Mouse (Mus musculus): ENCODE data around the gene 2510039O18Rik. TPM values are rescaled to one million over a fixed set of nuclear protein-coding genes. Genes with fewer than 3 reads are reported as not detected.

Gene 2510039O18Rik
- total and polyA plus RNA-seq, 3 experiments = 31.5 to 84.6 (median 33.5) TPM

DNA sequence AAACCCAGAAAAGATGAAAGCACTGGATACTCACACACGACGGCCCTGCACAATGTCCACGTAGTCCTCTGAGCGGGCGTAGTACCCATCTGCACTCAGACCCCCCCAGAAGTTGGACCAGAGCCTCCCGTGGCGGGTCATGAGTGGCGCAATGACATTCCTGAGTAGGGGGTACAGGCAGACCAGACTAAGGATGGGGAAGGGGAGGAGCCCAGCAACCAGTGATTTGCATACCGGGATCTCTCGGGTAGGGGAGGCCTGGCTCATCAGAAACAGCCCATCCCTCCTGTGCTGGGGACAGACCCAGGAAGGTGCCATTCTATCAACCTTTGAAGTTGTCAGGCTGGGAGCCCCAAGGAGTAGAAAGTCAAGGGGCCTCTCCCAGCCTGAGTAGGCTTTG is 19.7 kb upstream of the 2510039O18Rik start:
- H3K4me3 ChIP-seq (ENCODE audit: low read depth, low read length) = no peak overlapping the region

GRCm38 (mm10) chr4:147922341-147922740 is 18.4 kb upstream of the 2510039O18Rik start:
- H3K36me3 ChIP-seq (replicated peaks) = no peaks in the 10 kb centered on the region
- peaks cover 5% of the 10 kb centered on the region; the same call in 1 of the 2 replicates for H3K4me1 ChIP-seq (ENCODE audit: insufficient read depth, low read depth, low read length)
- H3K4me3 ChIP-seq (ENCODE audit: low read depth, low read length) = no peak overlapping the region
- ATAC-seq (ENCODE audit: extremely low read depth, insufficient number of reproducible peaks, low FRiP score, poor library complexity, severe bottlenecking) (no peak), DNase-seq (ENCODE audit: low spot score) (no peak)
- TF ChIP-seq POLR2AphosphoS5 (IDR thresholded peaks at IDR 0.05; ENCODE audit: insufficient replicate concordance, low read depth, low read length) = no peak
- no peak for TF ChIP-seq TAL1 (conservative IDR thresholded peaks at IDR 0.05; ENCODE audit: low read depth, low read length)
- TF ChIP-seq CTCF (IDR thresholded peaks at IDR 0.05; ENCODE audit: low read depth, low read length) = no peak
- no peak for TF ChIP-seq GATA2 (IDR thresholded peaks at IDR 0.05; ENCODE audit: borderline replicate concordance, low read depth, low read length)
- no peak for TF ChIP-seq GATA1 (IDR thresholded peaks at IDR 0.05; ENCODE audit: borderline replicate concordance, low read length)
- peaks cover 7% of the 10 kb centered on the region; the same call in 1 of the 2 replicates for H3K27me3 ChIP-seq (ENCODE audit: insufficient read depth, low read length)
- no peaks in the 10 kb centered on the region; the same call in 1 of the 2 replicates for H3K9me3 ChIP-seq (replicated peaks)

More for the DNA sequence above, 19.7 kb upstream of the 2510039O18Rik start:
- no peak for TF ChIP-seq POLR2AphosphoS5 (IDR thresholded peaks at IDR 0.05; ENCODE audit: insufficient replicate concordance, low read depth, low read length)
- no peak for TF ChIP-seq CTCF (IDR thresholded peaks at IDR 0.05; ENCODE audit: low read depth, low read length)
- no peak for TF ChIP-seq TAL1 (conservative IDR thresholded peaks at IDR 0.05; ENCODE audit: low read depth, low read length)
- TF ChIP-seq GATA1 (IDR thresholded peaks at IDR 0.05; ENCODE audit: borderline replicate concordance, low read length) = no peak
- TF ChIP-seq GATA2 (IDR thresholded peaks at IDR 0.05; ENCODE audit: borderline replicate concordance, low read depth, low read length) = no peak
- Histone ChIP-seq H3K4me1 (ENCODE audit: insufficient read depth, low read depth, low read length) (peaks cover 5% of the 10 kb centered on the region; the same call in 1 of the 2 replicates), H3K9me3 (replicated peaks) (no peaks in the 10 kb centered on the region; the same call in 1 of the 2 replicates), H3K27me3 (ENCODE audit: insufficient read depth, low read length) (peaks cover 7% of the 10 kb centered on the region; the same call in 1 of the 2 replicates), H3K36me3 (replicated peaks) (no peaks in the 10 kb centered on the region)
- DNase-seq (ENCODE audit: low spot score) = no peak
- no peak for ATAC-seq (ENCODE audit: extremely low read depth, insufficient number of reproducible peaks, low FRiP score, poor library complexity, severe bottlenecking)

GRCm38 (mm10) chr4:147927705-147928104 is 13.0 kb upstream of the 2510039O18Rik start:
- Histone ChIP-seq H3K27me3 (ENCODE audit: insufficient read depth, low read length) (peaks cover 16% of the 10 kb centered on the region), H3K4me3 (ENCODE audit: low read depth, low read length) (no peak overlapping the region), H3K4me1 (ENCODE audit: insufficient read depth, low read depth, low read length) (peaks cover 4% of the 10 kb centered on the region; the same call in 1 of the 2 replicates), H3K36me3 (replicated peaks) (no peaks in the 10 kb centered on the region), H3K9me3 (replicated peaks) (no peaks in the 10 kb centered on the region; the same call in 1 of the 2 replicates)
- DNase-seq (ENCODE audit: low spot score) (no peak), ATAC-seq (ENCODE audit: extremely low read depth, insufficient number of reproducible peaks, low FRiP score, poor library complexity, severe bottlenecking) (no peak)
- no peak for TF ChIP-seq TAL1 (conservative IDR thresholded peaks at IDR 0.05; ENCODE audit: low read depth, low read length)
- TF ChIP-seq GATA2 (IDR thresholded peaks at IDR 0.05; ENCODE audit: borderline replicate concordance, low read depth, low read length) = no peak
- TF ChIP-seq POLR2AphosphoS5 (IDR thresholded peaks at IDR 0.05; ENCODE audit: insufficient replicate concordance, low read depth, low read length) = no peak
- no peak for TF ChIP-seq GATA1 (IDR thresholded peaks at IDR 0.05; ENCODE audit: borderline replicate concordance, low read length)
- TF ChIP-seq CTCF (IDR thresholded peaks at IDR 0.05; ENCODE audit: low read depth, low read length) = no peak

- Histone ChIP-seq H3K4me1 (ENCODE audit: insufficient read depth, low read depth, low read length) (no peaks in the 10 kb centered on the region), H3K4me3 (ENCODE audit: low read depth, low read length) (no peak overlapping the region), H3K27me3 (ENCODE audit: insufficient read depth, low read length) (peaks cover 17% of the 10 kb centered on the region), H3K36me3 (replicated peaks) (no peaks in the 10 kb centered on the region), H3K9me3 (replicated peaks) (no peaks in the 10 kb centered on the region; the same call in 1 of the 2 replicates)
- ATAC-seq (ENCODE audit: extremely low read depth, insufficient number of reproducible peaks, low FRiP score, poor library complexity, severe bottlenecking) = no peak
- no peak for DNase-seq (ENCODE audit: low spot score)
- TF ChIP-seq TAL1 (conservative IDR thresholded peaks at IDR 0.05; ENCODE audit: low read depth, low read length) (no peak), CTCF (IDR thresholded peaks at IDR 0.05; ENCODE audit: low read depth, low read length) (no peak), GATA1 (IDR thresholded peaks at IDR 0.05; ENCODE audit: borderline replicate concordance, low read length) (no peak)
Measured at GRCm38 (mm10) chr4:147928136-147928535, 12.6 kb upstream of the 2510039O18Rik start.

DNA sequence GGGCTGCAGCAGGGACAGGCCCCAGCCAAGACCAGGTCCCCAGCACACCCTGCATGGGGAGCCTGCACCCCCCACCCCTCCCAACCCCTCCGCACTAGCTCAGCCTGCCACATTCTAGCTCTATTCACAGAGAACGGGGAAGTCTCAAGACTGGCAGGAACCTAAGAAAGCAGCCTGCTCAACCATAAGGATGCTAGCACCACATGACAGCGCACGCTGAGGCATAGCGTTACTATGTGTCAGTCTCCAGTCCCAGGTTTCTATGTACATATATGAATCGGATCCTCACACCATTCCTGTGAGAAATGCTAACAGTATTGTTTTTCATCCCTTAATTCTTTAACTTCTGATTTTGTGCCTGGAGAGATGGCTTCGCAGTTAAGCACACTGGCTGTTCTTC is 12.2 kb upstream of the 2510039O18Rik start:
- H3K36me3 ChIP-seq (replicated peaks) = no peaks in the 10 kb centered on the region
- ATAC-seq (ENCODE audit: extremely low read depth, insufficient number of reproducible peaks, low FRiP score, poor library complexity, severe bottlenecking) = no peak

GRCm38 (mm10) chr4:147930946-147931345 is 9.7 kb upstream of the 2510039O18Rik start:
- H3K9me3 ChIP-seq (replicated peaks) = no peaks in the 10 kb centered on the region
- peaks cover 38% of the 10 kb centered on the region for H3K27me3 ChIP-seq (ENCODE audit: insufficient read depth, low read length)
- DNase-seq (ENCODE audit: low spot score) = no peak
- ATAC-seq (ENCODE audit: extremely low read depth, insufficient number of reproducible peaks, low FRiP score, poor library complexity, severe bottlenecking) = no peak
- H3K36me3 ChIP-seq (replicated peaks) = no peaks in the 10 kb centered on the region
- H3K4me1 ChIP-seq (ENCODE audit: insufficient read depth, low read depth, low read length) = peaks cover 3% of the 10 kb centered on the region
- TF ChIP-seq POLR2AphosphoS5 (IDR thresholded peaks at IDR 0.05; ENCODE audit: insufficient replicate concordance, low read depth, low read length) (no peak), GATA2 (IDR thresholded peaks at IDR 0.05; ENCODE audit: borderline replicate concordance, low read depth, low read length) (no peak), TAL1 (conservative IDR thresholded peaks at IDR 0.05; ENCODE audit: low read depth, low read length) (no peak), CTCF (IDR thresholded peaks at IDR 0.05; ENCODE audit: low read depth, low read length) (no peak)
- H3K4me3 ChIP-seq (ENCODE audit: low read depth, low read length) = no peak overlapping the region

More for the DNA sequence above, 12.2 kb upstream of the 2510039O18Rik start:
- TF ChIP-seq POLR2AphosphoS5 (IDR thresholded peaks at IDR 0.05; ENCODE audit: insufficient replicate concordance, low read depth, low read length) = no peak
- DNase-seq (ENCODE audit: low spot score) = no peak
- Histone ChIP-seq H3K4me1 (ENCODE audit: insufficient read depth, low read depth, low read length) (no peaks in the 10 kb centered on the region), H3K4me3 (ENCODE audit: low read depth, low read length) (no peak overlapping the region), H3K27me3 (ENCODE audit: insufficient read depth, low read length) (peaks cover 20% of the 10 kb centered on the region), H3K9me3 (replicated peaks) (no peaks in the 10 kb centered on the region; the same call in 1 of the 2 replicates)

DNA sequence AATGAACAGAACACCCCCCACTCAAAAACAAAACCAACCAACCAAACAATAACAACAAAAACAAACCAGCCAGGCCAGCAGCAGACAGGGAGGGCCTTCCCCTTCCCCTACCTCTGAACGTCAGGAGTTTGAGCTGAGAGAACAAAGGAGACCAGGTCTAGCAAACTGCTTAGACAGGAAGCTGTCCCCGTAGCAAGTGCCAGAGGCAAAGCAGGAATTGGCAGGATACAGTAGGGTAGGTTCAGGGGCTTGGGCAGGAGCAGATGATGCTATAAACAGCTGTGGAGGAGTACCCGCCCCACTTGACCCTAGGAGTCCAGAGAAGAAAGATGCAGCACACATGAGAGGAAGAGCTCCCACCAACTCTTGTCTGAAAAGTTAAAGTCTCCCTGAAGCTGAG is 6.6 kb upstream of the 2510039O18Rik start:
- no peaks in the 10 kb centered on the region for H3K36me3 ChIP-seq (replicated peaks)
- H3K27me3 ChIP-seq (ENCODE audit: insufficient read depth, low read length) = peaks cover 62% of the 10 kb centered on the region
- TF ChIP-seq CTCF (IDR thresholded peaks at IDR 0.05; ENCODE audit: low read depth, low read length) (no peak), GATA1 (IDR thresholded peaks at IDR 0.05; ENCODE audit: borderline replicate concordance, low read length) (no peak)
- H3K4me3 ChIP-seq (ENCODE audit: low read depth, low read length) = no peak overlapping the region
- peaks cover 28% of the 10 kb centered on the region for H3K4me1 ChIP-seq (ENCODE audit: insufficient read depth, low read depth, low read length)
- DNase-seq (ENCODE audit: low spot score) (no peak), ATAC-seq (ENCODE audit: extremely low read depth, insufficient number of reproducible peaks, low FRiP score, poor library complexity, severe bottlenecking) (no peak)
- H3K9me3 ChIP-seq (replicated peaks) = no peaks in the 10 kb centered on the region

All from G1E (cell line).